Mouse (Mus musculus) subcutaneous adipose tissue, adult 2 months (tissue): Measurements from ENCODE around the gene Olfr1245. TPM values are rescaled to one million over a fixed set of nuclear protein-coding genes. Genes with fewer than 3 reads are reported as not detected.

ENCODE experiments used
- polyA plus RNA-seq: library from polyadenylated mRNA; depleted of rRNA; stranded (reverse); fragments of >200 nt; gene quantifications from 2 replicates; pipeline ENCODE4 v1.2.3, GENCODE M21; 2012; ENCODE audit warnings: low replicate concordance; rRNA removed

The Olfr1245 gene
- not detected in 2 replicates for polyA plus RNA-seq

DNA sequence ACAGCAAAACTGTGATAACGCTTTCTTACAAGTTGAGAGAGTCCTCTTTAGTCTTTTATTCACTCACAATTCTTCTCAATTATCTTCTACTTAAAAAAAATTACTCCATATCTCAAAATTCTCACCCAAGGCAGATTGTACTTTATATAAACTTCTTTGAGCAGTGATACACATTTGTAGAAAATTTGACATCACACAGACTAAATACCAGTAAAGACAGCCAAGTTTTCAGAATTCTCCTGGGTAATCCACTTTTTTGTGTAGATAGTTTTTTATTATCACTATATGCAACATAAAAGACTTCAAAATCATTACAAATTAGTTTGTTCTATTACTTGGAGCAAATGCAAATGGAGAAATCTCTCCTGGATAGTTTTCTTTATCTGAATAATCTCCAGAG is at the start of gene Olfr1245:
Gene Olfr1245, minus strand, starts transcription at position 101 of the 400 bp plus-strand sequence.

DNA sequence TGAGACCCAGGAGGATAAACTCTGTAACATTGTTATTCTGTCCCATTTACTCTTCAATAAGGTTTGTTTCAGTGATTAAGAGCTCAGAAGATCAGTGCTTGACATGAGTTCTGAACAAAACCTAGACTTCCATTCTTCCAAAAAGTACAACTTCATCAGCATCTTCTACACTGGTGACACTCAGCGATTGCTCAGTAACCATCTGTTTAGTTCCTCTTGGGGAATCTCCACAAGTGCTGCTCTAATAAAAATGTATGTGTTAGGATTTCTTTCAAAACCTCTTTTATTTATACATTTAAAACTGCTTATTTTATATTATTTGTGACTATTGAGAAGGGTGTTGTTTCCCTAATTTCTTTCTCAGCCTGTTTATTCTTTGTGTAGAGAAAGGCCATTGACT is 39.9 kb upstream of the Olfr1245 start, which contains the start of gene Olfr1248:
Gene Olfr1248, minus strand, starts transcription at position 101 of the 400 bp plus-strand sequence.

DNA sequence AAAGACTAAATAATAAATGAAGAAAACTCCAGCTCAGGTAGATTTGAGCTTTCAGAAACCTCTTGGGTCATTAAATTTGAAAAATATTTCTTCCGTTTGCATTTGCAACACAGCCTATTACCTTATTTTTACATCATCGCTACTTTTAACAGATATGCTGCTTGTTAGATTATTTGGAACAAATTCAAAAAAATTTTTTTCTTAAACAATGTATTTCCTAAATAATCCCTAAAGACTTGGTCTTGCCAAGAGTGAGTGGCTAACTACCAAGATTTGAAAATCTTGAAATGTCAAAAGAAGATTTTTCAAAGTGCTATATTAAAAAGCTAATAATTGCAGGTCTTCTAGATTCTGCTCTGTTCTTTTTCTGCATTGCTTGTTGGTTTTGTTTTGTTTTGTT is 35.8 kb upstream of the Olfr1245 start, which contains the start of gene Olfr1247:
Gene Olfr1247, minus strand, starts transcription at position 101 of the 400 bp plus-strand sequence.

DNA sequence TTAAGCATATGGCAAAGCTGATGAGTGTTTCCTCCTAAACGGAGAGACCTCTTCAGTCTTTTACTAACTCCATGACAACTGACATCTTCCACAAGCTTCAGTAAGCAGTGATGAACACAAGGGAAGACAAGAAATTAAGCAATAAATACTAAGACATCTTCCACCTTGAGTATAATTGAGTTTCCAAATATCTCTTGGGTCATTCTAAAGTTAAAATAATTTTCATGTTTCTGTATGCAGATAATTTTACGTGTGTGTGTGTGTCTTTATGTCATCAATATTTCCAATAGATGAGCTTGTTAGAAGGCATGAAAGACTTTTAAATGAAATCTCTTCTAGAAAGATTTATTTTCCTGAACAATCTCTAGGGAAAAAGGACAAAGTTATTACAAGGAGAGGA is 14.8 kb upstream of the Olfr1245 start, which contains the start of gene Olfr1246:
Gene Olfr1246, minus strand, starts transcription at position 101 of the 400 bp plus-strand sequence.

DNA sequence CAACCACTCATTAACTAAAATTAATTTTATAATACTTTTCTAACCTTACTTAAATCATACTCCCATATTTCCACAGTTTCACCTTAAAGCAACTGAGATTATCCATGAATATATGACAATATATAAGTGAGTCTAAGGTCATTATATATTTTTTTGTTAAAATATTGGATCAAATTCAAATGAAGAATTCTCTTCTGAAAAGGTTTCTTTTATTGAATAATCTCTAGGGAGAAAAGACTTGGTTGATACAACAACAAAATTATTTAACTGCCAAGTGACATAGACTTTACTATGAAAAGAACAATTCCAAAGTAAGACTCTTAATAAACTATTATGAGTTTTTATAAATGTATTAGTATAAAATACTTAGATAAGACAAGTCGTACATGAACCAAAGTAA is 46.9 kb downstream of the Olfr1245 start, which contains the start of gene Olfr1243:
Gene Olfr1243, minus strand, starts transcription at position 101 of the 400 bp plus-strand sequence.

Other genes starting within 250 kb of the Olfr1245 start
- gene Olfr1232, start 248.8 kb downstream of the Olfr1245 start, polyA plus RNA-seq: not detected in 2 replicates
- not detected in 2 replicates for gene Olfr1233, start 236.0 kb downstream of the Olfr1245 start, polyA plus RNA-seq
- gene Olfr1234, start 213.6 kb downstream of the Olfr1245 start, polyA plus RNA-seq: not detected in 2 replicates
- gene Olfr1238, start 168.8 kb downstream of the Olfr1245 start, polyA plus RNA-seq: not detected in 2 replicates
- not detected in 2 replicates for gene Olfr1239, start 158.0 kb downstream of the Olfr1245 start, polyA plus RNA-seq
- not detected in 2 replicates for gene Olfr1240, start 135.4 kb downstream of the Olfr1245 start, polyA plus RNA-seq
- not detected in 2 replicates for gene Olfr1241, start 91.3 kb downstream of the Olfr1245 start, polyA plus RNA-seq
- not detected in 2 replicates for gene Olfr1242, start 80.1 kb downstream of the Olfr1245 start, polyA plus RNA-seq
- gene Olfr1243, start 47.0 kb downstream of the Olfr1245 start, polyA plus RNA-seq: not detected in 2 replicates
- gene Olfr1246, start 14.7 kb upstream of the Olfr1245 start, polyA plus RNA-seq: not detected in 2 replicates
- gene Olfr1247, start 35.7 kb upstream of the Olfr1245 start, polyA plus RNA-seq: not detected in 2 replicates
- not detected in 2 replicates for gene Olfr1248, start 39.8 kb upstream of the Olfr1245 start, polyA plus RNA-seq
- not detected in 2 replicates for gene Olfr1249, start 56.5 kb upstream of the Olfr1245 start, polyA plus RNA-seq
- not detected in 2 replicates for gene Olfr1250, start 83.0 kb upstream of the Olfr1245 start, polyA plus RNA-seq
- gene Olfr1251, start 93.5 kb upstream of the Olfr1245 start, polyA plus RNA-seq: not detected in 2 replicates
- gene Olfr1252, start 146.6 kb upstream of the Olfr1245 start, polyA plus RNA-seq: not detected in 2 replicates
- not detected in 2 replicates for gene Olfr1253, start 178.6 kb upstream of the Olfr1245 start, polyA plus RNA-seq
- not detected in 2 replicates for gene Olfr1254, start 215.2 kb upstream of the Olfr1245 start, polyA plus RNA-seq
- gene Olfr1255, start 233.6 kb upstream of the Olfr1245 start, polyA plus RNA-seq: not detected in 2 replicates